In genomic region chr10:95248362-95248761, GRCm38 (mm10) we compare ENCODE assay signal across 12 mouse cellular contexts.
DNase-seq lines count a peak whose midpoint lies in the region; ATAC-seq and TF ChIP-seq lines count a peak whose summit lies in the region.
"Had no signal": no experiment of that assay in that cellular context is flagged by ENCODE, and none has a peak within 500 bp of the region (broad histone marks: within the 10 kb centered on the region; RNA-seq: fewer than 3 reads in every experiment).

No protein-coding gene starts in this region.

- TF ChIP-seq CTCF in liver, adult 2 months (IDR thresholded peaks at IDR 0.05; ENCODE audit: low read depth, low read length) = no peak

- peaks cover 10 to 17% of the 10 kb centered on the region in 2 experiments for H3K4me1 ChIP-seq in heart, embryonic 14.5 days (ENCODE audit: control insufficient read depth in 2 of 2, insufficient read depth in 2 of 2, low read length in 2 of 2)
- peaks cover 17% of the 10 kb centered on the region; the same call in 1 of the 2 replicates for H3K4me1 ChIP-seq in embryonic facial prominence, embryonic 13.5 days
- H3K4me1 ChIP-seq in liver, adult 2 months (ENCODE audit: control insufficient read depth, insufficient read depth, low read length) = no peaks in the 10 kb centered on the region; the same call in 1 of the 2 replicates
- peaks cover 12% of the 10 kb centered on the region for H3K4me1 ChIP-seq in midbrain, embryonic 15.5 days

- ATAC-seq in heart, embryonic 14.5 days (ENCODE audit: insufficient number of reproducible peaks, insufficient read depth, low FRiP score, low read depth) = no peak
- ATAC-seq in embryonic facial prominence, embryonic 13.5 days (ENCODE audit: insufficient number of reproducible peaks, insufficient read depth, low FRiP score, low TSS enrichment, low read depth) = 0 out of 2 replicates have a peak, but pooled peaks have one; percentile 26
- no peak for ATAC-seq in midbrain, embryonic 15.5 days (replicated peaks)
- ATAC-seq in activated CD4-positive, CD25-positive, alpha-beta regulatory T cell, adult 4 months = no peak
- ATAC-seq: CD4-positive, CD25-positive, alpha-beta regulatory T cell, adult 4 months; forebrain, postnatal 0 days had no signal

- H3K4me2 ChIP-seq in heart, embryonic 14.5 days (ENCODE audit: low read length) = no peak overlapping the region
- H3K4me2 ChIP-seq in embryonic facial prominence, embryonic 13.5 days = no peak overlapping the region
- no peak overlapping the region for H3K4me2 ChIP-seq in midbrain, embryonic 15.5 days

- no peak overlapping the region for H3K4me3 ChIP-seq in heart, embryonic 14.5 days (ENCODE audit: control insufficient read depth in 1 of 2, insufficient read depth in 1 of 2, low read depth in 1 of 2, low read length in 2 of 2)
- no peak overlapping the region for H3K4me3 ChIP-seq in embryonic facial prominence, embryonic 13.5 days
- no peak overlapping the region for H3K4me3 ChIP-seq in liver, adult 2 months (ENCODE audit: insufficient read depth, low read depth, low read length)
- H3K4me3 ChIP-seq in midbrain, embryonic 15.5 days = no peak overlapping the region

- H3K79me2 ChIP-seq in liver, adult 2 months (ENCODE audit: control insufficient read depth, insufficient read depth, low read length) = peaks cover 14% of the 10 kb centered on the region

- peak overlapping the region; percentile 32 to 38; a peak in 2 of 4 replicates for H3K27ac ChIP-seq in heart, embryonic 14.5 days (replicated peaks in 1 of 2; ENCODE audit: control insufficient read depth in 1 of 2, insufficient read depth in 1 of 2, low read depth in 2 of 2, low read length in 2 of 2)
- H3K27ac ChIP-seq in embryonic facial prominence, embryonic 13.5 days = peak overlapping the region; percentile 19; the same call in 1 of the 2 replicates
- 0 out of 2 replicates have a peak overlapping the region, but pooled peaks have one; percentile 16 for H3K27ac ChIP-seq in liver, adult 2 months (replicated peaks; ENCODE audit: insufficient read depth, low read depth, low read length)
- no peak overlapping the region for H3K27ac ChIP-seq in midbrain, embryonic 15.5 days

- no peaks in the 10 kb centered on the region for H3K27me3 ChIP-seq in heart, embryonic 14.5 days (ENCODE audit: control insufficient read depth, insufficient read depth, low read length)
- no peaks in the 10 kb centered on the region for H3K27me3 ChIP-seq in embryonic facial prominence, embryonic 13.5 days
- H3K27me3 ChIP-seq in liver, adult 2 months (ENCODE audit: control insufficient read depth, insufficient read depth, low read length) = no peaks in the 10 kb centered on the region
- H3K27me3 ChIP-seq in midbrain, embryonic 15.5 days (replicated peaks) = no peaks in the 10 kb centered on the region

- 16% methylated on average over 6 of the region's 6 CpGs for WGBS in heart, embryonic 14.5 days
- 37% methylated on average over 6 of the region's 6 CpGs for WGBS in embryonic facial prominence, embryonic 13.5 days
- WGBS in liver, adult 2 months = 56% methylated on average over 6 of the region's 6 CpGs
- 59% methylated on average over 6 of the region's 6 CpGs for WGBS in midbrain, embryonic 15.5 days

- H3K36me3 ChIP-seq in heart, embryonic 14.5 days (ENCODE audit: control insufficient read depth, insufficient read depth, low read length) = no peaks in the 10 kb centered on the region
- no peaks in the 10 kb centered on the region for H3K36me3 ChIP-seq in embryonic facial prominence, embryonic 13.5 days
- H3K36me3 ChIP-seq in liver, adult 2 months (ENCODE audit: control insufficient read depth, insufficient read depth, low read length) = no peaks in the 10 kb centered on the region
- H3K36me3 ChIP-seq in midbrain, embryonic 15.5 days (replicated peaks) = no peaks in the 10 kb centered on the region

- no peak overlapping the region for H3K9ac ChIP-seq in heart, embryonic 14.5 days (ENCODE audit: low read length)
- H3K9ac ChIP-seq in embryonic facial prominence, embryonic 13.5 days = no peak overlapping the region
- H3K9ac ChIP-seq in liver, adult 2 months (ENCODE audit: low read depth, low read length) = no peak overlapping the region
- H3K9ac ChIP-seq in midbrain, embryonic 15.5 days = no peak overlapping the region
- H3K9ac ChIP-seq: forebrain, postnatal 0 days had no signal

- no peaks in the 10 kb centered on the region for H3K9me3 ChIP-seq in heart, embryonic 14.5 days (ENCODE audit: control insufficient read depth, low read length)
- no peaks in the 10 kb centered on the region for H3K9me3 ChIP-seq in embryonic facial prominence, embryonic 13.5 days
- H3K9me3 ChIP-seq in midbrain, embryonic 15.5 days = no peaks in the 10 kb centered on the region

- TF ChIP-seq POLR2A in liver, adult 2 months (IDR thresholded peaks at IDR 0.05; ENCODE audit: extremely low read depth, insufficient read depth, low read length) = no peak

- DNase-seq in heart, postnatal 25 days (ENCODE audit: low spot score) = no peak
- peak; percentile 60 for DNase-seq in MN1 (ENCODE audit: low spot score)
- no peak for DNase-seq in liver, adult 2 months (ENCODE audit: extremely low read depth, low read depth, low spot score)
- no peak for DNase-seq in frontal cortex, postnatal 36 days (ENCODE audit: low spot score in 2 of 2)
- DNase-seq: cerebellum, adult 2 months; forebrain, postnatal 0 days; left cerebral cortex, postnatal 4 days had no signal

- intact Hi-C loops in heart, postnatal 25 days (cut with DNase I) = no loop called here
